Mouse (Mus musculus) liver, embryonic 14.5 days (tissue): ENCODE data around the gene Susd3.

Experiments used
- CTCF ChIP-seq: IDR thresholded peaks from 2 replicates; pipeline ENCODE4 v1.5.1; 2016; ENCODE audit warnings: antibody characterized with exemption, low read depth, control low read depth
- EP300 ChIP-seq: IDR thresholded peaks from 2 replicates; pipeline ENCODE4 v1.6.1; 2016; ENCODE audit warnings: antibody characterized with exemption, low read depth

DNA sequence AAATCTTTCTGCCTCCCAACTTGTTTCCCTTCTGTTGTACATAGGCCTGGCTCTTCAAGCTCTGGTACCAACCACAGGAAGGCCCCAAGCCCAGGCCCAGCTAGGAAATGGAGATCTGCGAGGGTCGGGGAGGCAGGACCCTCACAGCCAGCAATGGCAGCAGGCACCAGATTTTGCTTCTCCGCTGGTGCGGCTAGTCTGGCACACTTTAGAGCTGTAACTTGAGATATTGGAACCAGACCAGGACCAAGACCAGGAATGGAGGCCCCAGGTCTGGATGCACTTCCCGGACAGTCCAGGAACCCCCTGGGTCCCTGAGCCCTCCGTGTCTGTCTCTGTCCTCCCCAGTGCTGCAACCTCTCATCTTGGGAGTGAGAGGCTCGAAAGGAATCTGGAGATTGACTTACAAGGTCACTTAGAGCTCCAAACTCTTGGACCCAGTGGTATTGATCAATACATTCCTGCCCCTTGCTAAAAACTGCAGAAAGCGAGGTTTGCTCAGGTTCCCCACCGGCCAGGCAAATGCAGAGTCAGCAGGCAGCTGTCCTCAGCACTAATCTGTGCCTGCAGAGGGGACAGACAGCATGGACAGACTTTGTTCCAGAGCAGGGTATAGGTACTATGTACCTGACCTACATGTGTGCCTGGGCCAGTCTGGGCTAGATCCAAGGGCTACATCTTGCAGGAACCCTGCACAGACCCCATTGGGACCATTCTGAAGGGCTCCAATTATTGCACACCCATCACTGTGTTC, 31.5 kb downstream of the Susd3 start:
- TF ChIP-seq CTCF = no peak
- TF ChIP-seq EP300 = no peak
